Mouse (Mus musculus) MEL (cell line): ENCODE measurements around the gene Olfr164. TPM values are rescaled to one million over a fixed set of nuclear protein-coding genes. Genes with fewer than 3 reads are reported as not detected.
A peak's percentile ranks its signal among the peaks of the same experiment; 100 is the strongest.

ENCODE experiments used
- DNase-seq: peaks from one replicate; pipeline ENCODE4 v3.0.0; 2011; ENCODE audit warnings: low read depth, low spot score
- H3K27ac ChIP-seq: 2 replicates; pipeline ENCODE4 v1.5.1; 2012; ENCODE audit warnings: low read depth, mild to moderate bottlenecking, control low read depth, low read length, moderate library complexity; ENCODE audit not compliant: control insufficient read depth
- H3K27me3 ChIP-seq, 2 experiments: fragments of 150-350 bp in 1 of 2; sonication (generic) in 1 of 2; 2 replicates each; pipeline ENCODE4 v1.6.1; 2012; ENCODE audit warnings: low read length in 2 of 2, mild to moderate bottlenecking in 2 of 2, improper control_type of control experiment in 1 of 2, moderate library complexity in 1 of 2; ENCODE audit not compliant: insufficient read depth in 2 of 2, control insufficient read depth in 1 of 2
- H3K36me3 ChIP-seq, 2 experiments: 2 replicates each; pipeline ENCODE4 v1.6.1; 2012 to 2014; ENCODE audit warnings: low read length in 2 of 2, improper control_type of control experiment in 1 of 2, inconsistent platforms in 1 of 2, mild to moderate bottlenecking in 1 of 2; ENCODE audit not compliant: insufficient read depth in 2 of 2, control insufficient read depth in 1 of 2
- H3K4me1 ChIP-seq, 2 experiments: fragments of 150-350 bp in 1 of 2; sonication (generic) in 1 of 2; 2 replicates each; pipeline ENCODE4 v1.6.1; 2012; ENCODE audit warnings: low read length in 2 of 2, improper control_type of control experiment in 1 of 2, mild to moderate bottlenecking in 1 of 2; ENCODE audit not compliant: insufficient read depth in 2 of 2, control insufficient read depth in 1 of 2
- H3K4me3 ChIP-seq, 2 experiments: fragments of 150-350 bp in 1 of 2; sonication (generic) in 1 of 2; 2 replicates each; pipeline ENCODE4 v1.5.1; 2012; ENCODE audit warnings: low read depth in 2 of 2, low read length in 2 of 2, mild to moderate bottlenecking in 2 of 2, moderate library complexity in 2 of 2, control low read depth in 1 of 2, improper control_type of control experiment in 1 of 2; ENCODE audit not compliant: control insufficient read depth in 1 of 2, insufficient read depth in 1 of 2
- H3K79me2 ChIP-seq: 2 replicates; pipeline ENCODE4 v1.6.1; 2012; ENCODE audit warnings: mild to moderate bottlenecking, low read length, moderate library complexity; ENCODE audit not compliant: control insufficient read depth, poor library complexity, insufficient read depth
- H3K9ac ChIP-seq: 2 replicates; pipeline ENCODE4 v1.6.1; 2012; ENCODE audit warnings: low read depth, mild to moderate bottlenecking, control low read depth, low read length, moderate library complexity; ENCODE audit not compliant: control insufficient read depth, poor library complexity, severe bottlenecking
- H3K9me3 ChIP-seq: fragments of 150-350 bp; sonication (generic); replicated peaks from 2 replicates; pipeline ENCODE4 v1.6.1; 2012; ENCODE audit warnings: mild to moderate bottlenecking, low read length, improper control_type of control experiment, moderate library complexity; ENCODE audit not compliant: insufficient read depth
- BHLHE40 ChIP-seq: IDR thresholded peaks from 2 replicates; pipeline ENCODE4 v1.6.1; 2012; ENCODE audit warnings: low read depth, mild to moderate bottlenecking, inconsistent platforms, low read length, improper control_type of control experiment, borderline replicate concordance
- CHD1 ChIP-seq: IDR thresholded peaks from 2 replicates; pipeline ENCODE4 v1.6.1; 2012; ENCODE audit warnings: low read depth, mild to moderate bottlenecking, inconsistent platforms, low read length, improper control_type of control experiment
- EP300 ChIP-seq, 2 experiments: IDR thresholded peaks; 2 replicates each; pipeline ENCODE4 v1.6.1; 2011; ENCODE audit warnings: improper control_type of control experiment in 2 of 2, low read length in 2 of 2, low read depth in 1 of 2, mild to moderate bottlenecking in 1 of 2
- GABPA ChIP-seq: IDR thresholded peaks from 2 replicates; pipeline ENCODE4 v1.6.1; 2012; ENCODE audit warnings: low read depth, mild to moderate bottlenecking, inconsistent platforms, low read length, improper control_type of control experiment, moderate library complexity
- HCFC1 ChIP-seq: IDR thresholded peaks from 2 replicates; pipeline ENCODE4 v1.6.1; 2012; ENCODE audit warnings: low read depth, mild to moderate bottlenecking, inconsistent platforms, low read length, improper control_type of control experiment, moderate library complexity
- JUND ChIP-seq: IDR thresholded peaks from 2 replicates; pipeline ENCODE4 v1.6.1; 2011; ENCODE audit warnings: low read depth, mild to moderate bottlenecking, improper control_type of control experiment, low read length
- KAT2A ChIP-seq: conservative IDR thresholded peaks from 2 replicates; pipeline ENCODE4 v1.6.1; 2012; ENCODE audit warnings: low read depth, low read length, improper control_type of control experiment, inconsistent platforms
- MAX ChIP-seq: IDR thresholded peaks from 2 replicates; pipeline ENCODE4 v1.6.1; 2011; ENCODE audit warnings: low read length, improper control_type of control experiment
- MEF2A ChIP-seq: IDR thresholded peaks from 2 replicates; pipeline ENCODE4 v1.6.1; 2014; ENCODE audit warnings: low read depth, mild to moderate bottlenecking, inconsistent platforms, low read length, improper control_type of control experiment; ENCODE audit not compliant: poor library complexity, insufficient replicate concordance, severe bottlenecking; ENCODE audit errors: extremely low read depth
- POLR2A ChIP-seq, 2 experiments: IDR thresholded peaks; 2 replicates each; pipeline ENCODE4 v1.6.1; 2011 to 2012; ENCODE audit warnings: low read length in 2 of 2, mild to moderate bottlenecking in 2 of 2, control low read depth in 1 of 2, improper control_type of control experiment in 1 of 2, low read depth in 1 of 2, moderate library complexity in 1 of 2; ENCODE audit not compliant: control insufficient read depth in 1 of 2, insufficient read depth in 1 of 2, poor library complexity in 1 of 2
- SMC3 ChIP-seq: IDR thresholded peaks from 2 replicates; pipeline ENCODE4 v1.6.1; 2011; ENCODE audit warnings: low read depth, low read length, improper control_type of control experiment
- polyA plus RNA-seq, 2 experiments: library from polyadenylated mRNA; stranded (reverse) in 1 of 2; unstranded in 1 of 2; fragments of >175 nt in 1 of 2; fragments of >200 nt in 1 of 2; gene quantifications; 2 replicates each; pipeline versions ENCODE4 v1.2.1 to v1.2.4; 2012; ENCODE audit warnings: low replicate concordance in 2 of 2, low read depth in 1 of 2; ENCODE audit not compliant: insufficient read length in 2 of 2, insufficient read depth in 1 of 2, missing spikeins in 1 of 2
- total RNA-seq: library from RNA; depleted of rRNA; stranded (reverse); fragments of 300-350 nt; gene quantifications from 2 replicates; pipeline ENCODE4 v1.2.3, GENCODE M21; 2012; rRNA removed

Olfr164 gene
- total and polyA plus RNA-seq, 3 experiments, result not detected

DNA sequence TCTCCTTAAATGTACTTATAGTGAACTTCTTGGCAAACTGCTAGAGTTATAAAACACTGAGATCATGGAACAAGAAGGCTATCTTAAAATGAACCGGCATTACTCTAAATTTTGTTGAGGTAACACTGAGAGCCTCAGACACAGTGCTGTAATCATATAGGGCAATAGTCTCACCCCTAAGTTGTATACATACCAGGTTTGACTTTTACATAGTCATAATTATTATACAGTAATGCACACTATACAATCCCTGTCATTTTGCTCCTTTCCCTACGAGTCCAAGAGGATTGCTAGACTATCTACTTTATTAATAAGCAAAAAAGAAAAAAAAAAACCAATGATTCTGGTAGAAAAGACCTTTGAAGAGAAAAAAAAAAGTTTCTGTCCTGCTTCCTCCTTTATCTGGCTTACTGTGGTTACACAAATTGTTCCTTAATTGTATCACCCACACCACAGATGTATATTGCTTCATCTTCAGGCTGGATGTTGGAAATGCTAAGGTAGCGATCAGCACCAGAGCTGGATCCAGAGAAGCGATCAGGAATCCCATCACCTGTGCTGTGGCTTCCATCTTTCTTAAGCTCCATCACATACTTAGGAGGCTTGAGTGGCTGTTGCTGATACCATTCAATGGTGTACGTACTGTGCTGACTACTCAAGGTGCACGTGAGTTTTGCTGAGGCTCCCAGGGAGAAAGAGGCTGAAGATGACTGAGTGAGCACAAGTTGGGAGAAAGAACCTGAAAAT lies 72.9 kb downstream of the Olfr164 start:
- no peaks in the 10 kb centered on the region for H3K4me1 ChIP-seq
- H3K9ac ChIP-seq, result no peak overlapping the region
- TF ChIP-seq GABPA, result no peak
- no peak overlapping the region for H3K27ac ChIP-seq
- no peaks in the 10 kb centered on the region for H3K9me3 ChIP-seq
- H3K79me2 ChIP-seq, result no peaks in the 10 kb centered on the region
- no peaks in the 10 kb centered on the region for H3K27me3 ChIP-seq
- DNase-seq, result no peak
- H3K36me3 ChIP-seq, result no peaks in the 10 kb centered on the region
- no peak overlapping the region for H3K4me3 ChIP-seq

DNA sequence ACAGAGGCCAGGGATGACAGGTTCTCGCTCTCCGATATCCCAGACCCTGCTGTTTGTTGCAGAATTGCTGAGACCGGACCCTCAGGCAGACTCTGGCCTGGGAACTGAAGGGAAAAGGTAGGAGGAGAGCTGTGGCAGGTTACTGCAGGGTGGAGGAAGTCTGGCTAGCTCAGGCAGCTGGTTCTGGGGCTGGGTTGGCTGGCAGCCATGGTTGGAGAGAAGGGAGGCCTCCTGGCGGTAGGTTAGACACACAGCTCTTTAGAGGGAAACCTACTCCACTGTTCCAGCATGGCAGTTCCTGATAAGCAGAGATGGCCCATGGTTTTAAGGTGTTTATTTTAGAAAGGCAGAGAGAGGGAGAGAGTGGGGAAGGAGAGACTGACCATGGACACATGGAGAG lies 77.1 kb downstream of the Olfr164 start:
- no peaks in the 10 kb centered on the region for H3K9me3 ChIP-seq
- TF ChIP-seq POLR2A (IDR thresholded peaks at IDR 0.05; ENCODE audit: control insufficient read depth in 1 of 2, insufficient read depth in 1 of 2, low read depth in 1 of 2, low read length in 2 of 2, poor library complexity in 1 of 2) (no peak), BHLHE40 (no peak), SMC3 (no peak), JUND (no peak), EP300 (IDR thresholded peaks at IDR 0.05; ENCODE audit: low read depth in 1 of 2, low read length in 2 of 2) (no peak), MEF2A (no peak), HCFC1 (no peak), KAT2A (no peak), CHD1 (no peak), MAX (no peak)
- TF ChIP-seq, all 39 proteins: peak for 0
- Histone ChIP-seq H3K27me3 (no peaks in the 10 kb centered on the region), H3K4me1 (no peaks in the 10 kb centered on the region), H3K4me3 (no peak overlapping the region), H3K27ac (no peak overlapping the region), H3K9ac (no peak overlapping the region), H3K79me2 (no peaks in the 10 kb centered on the region), H3K36me3 (no peaks in the 10 kb centered on the region)
- peak; percentile 2 for DNase-seq

Other genes starting within 250 kb of the Olfr164 start
- not detected in 2 replicates for gene Olfr165, start 109.1 kb upstream of the Olfr164 start, total RNA-seq
- not detected for gene Olfr165, start 109.1 kb upstream of the Olfr164 start, polyA plus RNA-seq
- gene Olfr166, start 169.6 kb upstream of the Olfr164 start, total RNA-seq, result not detected in 2 replicates
- not detected for gene Olfr166, start 169.6 kb upstream of the Olfr164 start, polyA plus RNA-seq
- gene Olfr167, start 208.2 kb upstream of the Olfr164 start, total RNA-seq, result not detected in 2 replicates
- gene Olfr167, start 208.2 kb upstream of the Olfr164 start, polyA plus RNA-seq, result not detected
- gene Olfr168, start 221.5 kb upstream of the Olfr164 start, total RNA-seq, result not detected in 2 replicates
- gene Olfr168, start 221.5 kb upstream of the Olfr164 start, polyA plus RNA-seq, result not detected